Mouse (Mus musculus) heart, embryonic 16.5 days (tissue): ENCODE data around the gene Mb21d2. TPM values are rescaled to one million over a fixed set of nuclear protein-coding genes. Genes with fewer than 3 reads are reported as not detected.

Experiments used
- ATAC-seq: fragments of 200-750 bp; cut with Nextera tagmentation; replicated peaks from 2 replicates; pipeline ENCODE4 v1.8.0; 2017; ENCODE audit warnings: moderate number of reproducible peaks; ENCODE audit not compliant: insufficient read depth, low FRiP score; ENCODE audit errors: extremely low read depth
- H3K27ac ChIP-seq: fragments of 300-500 bp; sonication (generic); 2 replicates; pipeline ENCODE4 v1.5.1; 2014; ENCODE audit warnings: mild to moderate bottlenecking, low read length, control low read depth, moderate library complexity
- H3K27me3 ChIP-seq: fragments of 300-500 bp; sonication (generic); 2 replicates; pipeline ENCODE4 v1.6.1; 2014; ENCODE audit warnings: low read length, mixed read lengths; ENCODE audit not compliant: control insufficient read depth, insufficient read depth
- H3K36me3 ChIP-seq: fragments of 300-500 bp; sonication (generic); 2 replicates; pipeline ENCODE4 v1.6.1; 2014; ENCODE audit not compliant: control insufficient read depth, insufficient read depth
- H3K4me1 ChIP-seq: fragments of 300-500 bp; sonication (generic); 2 replicates; pipeline ENCODE4 v1.6.1; 2014; ENCODE audit warnings: low read length, mixed read lengths; ENCODE audit not compliant: control insufficient read depth, insufficient read depth
- H3K4me2 ChIP-seq: fragments of 300-500 bp; sonication (generic); 2 replicates; pipeline ENCODE4 v1.6.1; 2014; ENCODE audit warnings: low read depth, mild to moderate bottlenecking, control low read depth, low read length
- H3K4me3 ChIP-seq: fragments of 300-500 bp; sonication (generic); 2 replicates; pipeline ENCODE4 v1.5.1; 2014; ENCODE audit warnings: mild to moderate bottlenecking, control low read depth, low read length
- H3K9ac ChIP-seq: fragments of 300-500 bp; sonication (generic); 2 replicates; pipeline ENCODE4 v1.6.1; 2014; ENCODE audit warnings: low read length, control low read depth
- H3K9me3 ChIP-seq: fragments of 300-500 bp; sonication (generic); replicated peaks from 2 replicates; pipeline ENCODE4 v1.6.1; 2016; ENCODE audit warnings: low read length; ENCODE audit not compliant: control insufficient read depth
- WGBS: fragments of 180-500 bp; shearing (Covaris S2); extraction: QIAGEN DNeasy Blood & Tissue Kit; methylation state at CpG from one replicate; pipeline ENCODE4 v1.1.7; 2014; 5-methylcytosine and 5-hydroxymethylcytosine counted together
- polyA plus RNA-seq: library from polyadenylated mRNA; unstranded; fragments of >200 nt; fragmentation: Nextera tagmentation; extraction: Ambion mirVana; gene quantifications from 2 replicates; pipeline ENCODE4 v1.2.1, GENCODE M21; 2015

Mb21d2 gene
- polyA plus RNA-seq, 1 experiment from 2014 or later = 2.6 TPM

DNA sequence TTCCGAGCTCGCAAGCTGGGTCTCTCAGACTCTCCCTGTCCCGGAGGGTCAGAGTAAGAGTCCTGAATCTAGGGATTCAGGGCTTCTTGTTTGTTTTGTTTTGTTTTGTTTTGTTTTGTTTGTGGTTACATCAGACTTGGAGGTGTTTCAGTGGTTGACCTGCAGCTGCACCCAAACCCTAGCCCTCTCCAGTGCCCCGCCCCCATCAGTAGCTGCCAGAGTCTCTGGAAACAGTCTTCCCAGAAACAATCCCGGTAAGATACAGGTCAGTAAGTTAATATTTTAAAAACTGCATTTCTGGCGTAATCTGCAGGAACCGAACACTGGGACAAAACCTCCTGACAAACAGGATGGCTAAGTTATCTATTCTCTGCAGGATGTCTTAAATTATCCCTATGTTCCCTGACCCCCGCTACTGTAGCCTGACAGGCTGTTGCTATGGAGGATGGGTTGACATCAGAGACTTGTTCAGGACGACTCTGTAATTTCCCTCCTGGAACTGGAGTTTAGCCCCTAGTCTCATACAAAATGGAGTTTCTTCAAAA, 43.2 kb downstream of the Mb21d2 start:
- H3K36me3 ChIP-seq = 0 out of 2 replicates have a peak, but pooled peaks cover 6% of the 10 kb centered on the region
- H3K9me3 ChIP-seq = peaks cover 6% of the 10 kb centered on the region
- no peak overlapping the region for H3K4me3 ChIP-seq
- no peak overlapping the region for H3K27ac ChIP-seq
- H3K4me2 ChIP-seq = no peak overlapping the region
- no peak for ATAC-seq
- 68% methylated on average over 9 of the region's 9 CpGs for WGBS
- H3K27me3 ChIP-seq = no peaks in the 10 kb centered on the region
- peaks cover 17% of the 10 kb centered on the region for H3K4me1 ChIP-seq
- H3K9ac ChIP-seq = no peak overlapping the region

GRCm38 (mm10) chr16:28885474-28885873, 44.0 kb downstream of the Mb21d2 start:
- ATAC-seq = no peak
- H3K27ac ChIP-seq = no peak overlapping the region
- 0 out of 2 replicates have a peak, but pooled peaks cover 6% of the 10 kb centered on the region for H3K36me3 ChIP-seq
- WGBS = 78% methylated on average over 8 of the region's 8 CpGs
- no peaks in the 10 kb centered on the region for H3K27me3 ChIP-seq
- no peak overlapping the region for H3K4me2 ChIP-seq
- peaks cover 6% of the 10 kb centered on the region for H3K9me3 ChIP-seq
- H3K9ac ChIP-seq = no peak overlapping the region
- H3K4me3 ChIP-seq = no peak overlapping the region
- H3K4me1 ChIP-seq = peaks cover 20% of the 10 kb centered on the region

GRCm38 (mm10) chr16:28884661-28885060, 44.8 kb downstream of the Mb21d2 start:
- WGBS = 82% methylated on average over 5 of the region's 5 CpGs
- Histone ChIP-seq H3K36me3 (0 out of 2 replicates have a peak, but pooled peaks cover 2% of the 10 kb centered on the region), H3K9me3 (peaks cover 2% of the 10 kb centered on the region), H3K9ac (no peak overlapping the region), H3K4me1 (peaks cover 20% of the 10 kb centered on the region), H3K27me3 (no peaks in the 10 kb centered on the region), H3K27ac (no peak overlapping the region), H3K4me2 (no peak overlapping the region), H3K4me3 (no peak overlapping the region)
- no peak for ATAC-seq

GRCm38 (mm10) chr16:28883649-28884048, 45.8 kb downstream of the Mb21d2 start:
- Histone ChIP-seq H3K27me3 (no peaks in the 10 kb centered on the region), H3K4me2 (no peak overlapping the region), H3K9me3 (no peaks in the 10 kb centered on the region), H3K9ac (no peak overlapping the region), H3K36me3 (no peaks in the 10 kb centered on the region), H3K4me3 (no peak overlapping the region), H3K4me1 (peaks cover 20% of the 10 kb centered on the region), H3K27ac (no peak overlapping the region)
- no peak for ATAC-seq
- 70% methylated on average over 8 of the region's 8 CpGs for WGBS

DNA sequence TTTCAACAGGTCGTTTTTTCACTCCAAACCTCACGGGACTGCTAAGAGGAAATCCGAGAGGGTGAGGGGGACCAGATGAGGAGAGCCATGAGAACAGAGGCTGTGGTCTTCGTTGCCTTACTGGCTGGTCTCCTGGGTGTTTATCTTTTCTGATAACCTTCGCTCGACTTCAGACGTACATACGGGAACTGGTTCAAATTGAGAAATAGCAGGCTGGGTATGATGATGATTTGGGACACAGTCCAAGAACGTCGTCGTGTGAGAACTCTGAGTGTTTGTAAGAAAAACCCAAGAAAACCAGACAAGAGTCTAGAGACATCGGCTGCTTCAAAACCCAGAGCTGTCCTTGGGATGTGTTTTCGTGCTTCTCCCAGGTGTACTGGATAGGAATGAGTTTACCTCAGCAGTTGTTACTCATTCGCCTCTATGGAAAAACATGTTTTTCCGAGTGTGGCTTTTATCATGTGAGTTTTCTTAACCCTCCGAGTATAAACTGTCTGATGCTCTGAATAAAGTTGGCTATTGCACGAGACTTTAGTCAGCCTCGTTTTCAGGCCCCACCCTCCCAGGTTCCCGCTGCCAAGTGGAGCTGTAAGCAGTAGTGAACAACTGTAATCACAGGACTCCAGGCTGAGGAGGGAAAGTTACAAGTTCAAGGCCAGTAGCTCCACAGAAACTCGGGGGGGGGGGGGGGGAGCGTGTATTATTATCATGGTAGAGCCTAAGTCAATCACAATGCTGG, 46.6 kb downstream of the Mb21d2 start:
- H3K9ac ChIP-seq = no peak overlapping the region
- peak overlapping the region; percentile 13; the same call in 1 of the 2 replicates for H3K4me2 ChIP-seq
- H3K9me3 ChIP-seq = no peaks in the 10 kb centered on the region
- H3K36me3 ChIP-seq = no peaks in the 10 kb centered on the region
- no peak overlapping the region for H3K27ac ChIP-seq
- 21% methylated on average over 21 of the region's 21 CpGs for WGBS
- peaks cover 20% of the 10 kb centered on the region for H3K4me1 ChIP-seq
- H3K27me3 ChIP-seq = no peaks in the 10 kb centered on the region
- ATAC-seq = peak; percentile 33; the same call in 1 of the 2 replicates
- H3K4me3 ChIP-seq = no peak overlapping the region

DNA sequence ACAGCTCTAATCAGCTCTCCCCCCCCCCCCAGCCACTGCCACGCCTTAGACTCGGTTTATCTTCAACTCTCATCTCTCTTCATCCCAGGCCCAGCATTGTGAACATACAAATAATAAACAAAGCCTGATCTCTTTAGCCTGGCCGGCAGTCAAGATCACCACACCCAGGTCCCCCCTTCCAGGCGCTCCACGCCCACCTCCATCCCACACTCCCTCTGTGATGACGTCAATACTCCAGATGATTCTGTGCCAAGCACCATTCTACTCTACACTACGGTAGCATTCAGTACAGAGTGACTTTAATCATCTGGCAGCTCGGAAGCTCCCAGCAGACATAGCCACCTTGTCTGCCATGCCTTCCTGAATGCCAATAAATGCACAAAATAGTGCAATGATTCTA, 47.7 kb downstream of the Mb21d2 start:
- peaks cover 20% of the 10 kb centered on the region for H3K4me1 ChIP-seq
- ATAC-seq = peak; percentile 39; the same call in 1 of the 2 replicates
- H3K36me3 ChIP-seq = no peaks in the 10 kb centered on the region
- 30% methylated on average over 8 of the region's 8 CpGs for WGBS
- no peak overlapping the region for H3K4me2 ChIP-seq
- H3K27ac ChIP-seq = no peak overlapping the region
- no peaks in the 10 kb centered on the region for H3K9me3 ChIP-seq
- no peak overlapping the region for H3K9ac ChIP-seq
- H3K27me3 ChIP-seq = no peaks in the 10 kb centered on the region
- no peak overlapping the region for H3K4me3 ChIP-seq

- 32% methylated on average over 8 of the region's 8 CpGs for WGBS
- H3K4me1 ChIP-seq = peaks cover 18% of the 10 kb centered on the region
- ATAC-seq = 0 out of 2 replicates have a peak, but pooled peaks have one; percentile 11
Measured at GRCm38 (mm10) chr16:28880756-28881155, 48.7 kb downstream of the Mb21d2 start.

DNA sequence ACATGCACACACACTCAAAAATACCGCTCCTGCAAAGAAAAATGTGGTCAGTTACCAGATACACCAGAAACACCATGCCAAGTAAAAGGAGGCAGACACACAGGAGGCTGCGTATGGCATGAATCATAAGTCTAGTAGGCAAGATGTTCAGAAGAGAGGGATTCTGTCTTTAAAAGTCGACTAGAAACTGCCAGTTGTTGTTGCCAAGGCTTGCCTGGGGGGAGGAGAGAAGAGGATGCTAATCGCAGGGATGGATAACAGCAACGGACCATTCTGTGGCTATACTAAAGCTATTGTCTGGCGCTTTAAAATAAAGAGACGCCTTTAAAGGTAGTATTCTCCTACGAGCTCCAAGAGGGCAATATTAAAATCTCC, 49.2 kb downstream of the Mb21d2 start:
- H3K4me1 ChIP-seq = peaks cover 18% of the 10 kb centered on the region
- no peak for ATAC-seq
- H3K4me2 ChIP-seq = no peak overlapping the region
- no peaks in the 10 kb centered on the region for H3K27me3 ChIP-seq
- H3K9ac ChIP-seq = no peak overlapping the region
- no peaks in the 10 kb centered on the region for H3K36me3 ChIP-seq
- no peak overlapping the region for H3K27ac ChIP-seq
- no peak overlapping the region for H3K4me3 ChIP-seq
- H3K9me3 ChIP-seq = no peaks in the 10 kb centered on the region
- 61% methylated on average over 8 of the region's 8 CpGs for WGBS

More at GRCm38 (mm10) chr16:28880756-28881155, 48.7 kb downstream of the Mb21d2 start:
- Histone ChIP-seq H3K4me3 (no peak overlapping the region), H3K9me3 (no peaks in the 10 kb centered on the region), H3K9ac (no peak overlapping the region), H3K27ac (no peak overlapping the region), H3K36me3 (no peaks in the 10 kb centered on the region), H3K4me2 (no peak overlapping the region), H3K27me3 (no peaks in the 10 kb centered on the region)

DNA sequence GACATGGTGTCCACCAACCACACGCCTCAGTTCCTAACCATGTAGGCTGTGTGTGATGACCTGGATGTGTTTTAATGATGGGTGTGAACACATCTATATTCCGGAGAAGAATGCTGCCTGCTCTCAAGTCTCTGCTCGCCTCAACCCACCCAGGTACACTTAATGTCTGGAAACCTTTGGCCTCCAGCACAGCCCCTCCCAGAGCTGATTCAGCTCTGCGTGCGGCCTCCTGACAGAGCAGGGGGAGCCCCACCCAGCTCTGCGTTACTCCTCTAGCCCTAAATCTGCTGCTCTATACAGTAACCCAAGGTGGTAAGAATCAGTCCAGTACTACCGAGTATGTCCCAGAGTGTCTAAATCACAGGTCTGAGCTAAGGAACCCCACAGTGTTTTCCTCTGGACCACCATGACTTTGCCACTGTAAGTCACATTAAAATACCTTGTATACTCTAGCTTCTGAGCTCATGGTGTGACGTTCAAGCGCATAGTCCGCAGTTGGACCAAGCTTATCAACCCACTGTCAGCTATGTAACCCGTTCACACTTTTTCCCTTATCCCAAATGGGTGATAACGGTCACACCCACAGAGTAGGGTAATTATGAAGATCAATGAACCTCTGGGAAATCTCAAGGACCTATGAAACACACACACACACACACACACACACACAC, 49.7 kb downstream of the Mb21d2 start:
- Histone ChIP-seq H3K4me3 (no peak overlapping the region), H3K9me3 (no peaks in the 10 kb centered on the region), H3K36me3 (no peaks in the 10 kb centered on the region), H3K4me2 (no peak overlapping the region), H3K27me3 (no peaks in the 10 kb centered on the region), H3K27ac (no peak overlapping the region), H3K4me1 (peaks cover 18% of the 10 kb centered on the region), H3K9ac (no peak overlapping the region)
- 70% methylated on average over 12 of the region's 12 CpGs for WGBS
- no peak for ATAC-seq
